Mouse (Mus musculus) mouse embryonic stem cell (cell line): ENCODE results near the gene Slc36a1.

Experiments
- in situ Hi-C, 2 experiments: fragments of 300-500 bp; cut with MboI; formaldehyde crosslinking; loops; 1 replicate in 1 of 2; 3 replicates in 1 of 2; pipeline ENCODE4 v1.14.3; 2019 to 2020; ENCODE audit warnings: low sequenced_read_pairs in 2 of 2, low pct_unique_long_range_greater_than_20kb in 1 of 2, mixed read lengths in 1 of 2; ENCODE audit not compliant: unreplicated experiment in 1 of 2

Gene Slc36a1

DNA sequence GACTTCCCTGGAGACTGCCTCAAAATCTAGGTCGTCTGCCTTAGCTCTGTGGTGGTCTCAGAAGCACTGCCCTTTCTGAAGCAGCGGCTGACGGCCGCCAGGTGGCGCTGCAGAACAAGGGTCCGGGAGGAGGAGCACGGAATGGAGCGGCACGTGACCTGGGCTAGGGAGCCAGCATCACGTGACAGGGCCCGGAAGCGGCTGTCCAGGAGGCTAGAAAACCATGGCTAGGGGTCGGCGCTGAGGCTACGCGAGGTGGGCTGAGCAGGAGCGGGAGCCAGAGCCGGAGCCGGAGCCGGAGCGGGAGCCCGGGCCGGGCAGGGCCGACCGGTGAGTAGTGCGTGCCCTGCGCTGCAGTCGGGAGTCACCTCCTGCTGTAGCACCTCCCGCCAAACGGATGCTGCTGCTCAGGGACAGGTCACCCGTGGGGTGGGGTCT lies at the start of gene Slc36a1:
Gene Slc36a1 (plus strand): TSS at position 192 of the 438 bp plus-strand sequence.
- in situ Hi-C loops = loop anchor here in 1 of 2 experiments (5.0 kb wide), 2 partner anchors 178 to 243 kb away; no protein-coding TSS in a partner anchor

GRCm38 (mm10) chr11:55154398-55155069 lies 49.6 kb upstream of the Slc36a1 start:
- in situ Hi-C loops = no loop called here

DNA sequence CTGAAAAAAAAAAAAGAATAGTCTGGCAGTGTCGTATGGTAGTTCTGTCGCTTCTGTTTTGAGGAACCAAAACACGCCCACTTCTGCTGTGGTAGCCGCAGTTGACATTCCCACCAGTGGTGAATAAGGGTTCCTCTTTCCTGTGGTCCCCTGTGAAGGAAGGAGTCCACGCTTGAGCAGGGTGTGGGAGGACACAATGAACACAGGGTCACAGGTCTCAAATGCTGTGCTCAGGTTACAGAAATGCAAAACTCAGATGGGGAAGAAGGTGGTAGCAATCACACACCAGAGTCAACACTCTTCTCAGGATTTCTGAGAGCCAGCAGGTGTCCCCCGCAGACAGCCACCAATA lies 49.1 kb upstream of the Slc36a1 start:
- in situ Hi-C loops = no loop called here

DNA sequence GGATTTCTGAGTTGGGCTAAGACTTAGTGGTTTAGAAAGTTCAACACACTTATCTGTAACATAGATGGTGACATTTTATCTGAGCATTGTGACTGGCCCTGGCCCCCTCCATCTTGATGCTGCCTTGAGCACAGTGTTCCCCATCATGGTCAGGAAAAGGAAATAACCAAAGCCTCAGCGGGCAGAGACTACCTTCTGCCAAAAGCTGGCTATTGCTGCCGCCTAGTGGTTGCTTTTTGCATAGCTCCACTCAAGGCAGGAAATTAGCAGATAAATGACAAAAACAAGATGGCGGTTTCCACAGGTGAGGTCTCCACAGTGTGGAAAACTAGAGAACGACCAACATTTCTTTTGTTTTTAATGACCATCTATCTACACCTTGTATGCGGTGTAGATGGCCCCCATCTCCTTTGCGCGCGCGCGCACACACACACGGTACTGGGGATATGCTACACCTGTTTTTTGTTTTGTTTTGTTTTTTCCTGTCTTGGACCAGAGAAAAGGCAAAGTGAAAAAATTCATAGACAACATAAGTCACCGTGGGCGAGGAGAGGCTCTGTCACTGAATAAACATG lies 45.3 kb upstream of the Slc36a1 start:
- in situ Hi-C loops = no loop called here

DNA sequence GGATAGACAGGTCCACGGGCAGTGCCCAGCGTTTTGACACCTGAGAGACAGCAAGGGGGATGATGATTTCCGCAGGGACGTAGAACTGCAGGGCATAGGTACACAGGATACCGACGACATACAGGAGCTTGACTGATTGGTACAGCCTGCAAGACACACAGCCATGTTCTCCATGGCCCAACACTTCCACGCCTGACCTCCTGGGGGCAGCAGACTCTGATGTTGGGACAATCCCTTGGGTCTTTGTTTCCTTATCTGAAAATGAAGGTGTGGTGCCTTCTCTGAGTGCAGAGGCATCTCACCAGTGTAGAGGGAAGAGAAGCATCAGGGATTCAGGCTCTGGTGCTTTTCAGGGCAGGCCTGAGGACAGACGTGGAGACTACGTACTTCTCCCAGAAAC lies 41.5 kb upstream of the Slc36a1 start:
- in situ Hi-C loops = loop anchor here (5.0 to 10.0 kb wide), 3 partner anchors 118 to 282 kb away; no protein-coding TSS in a partner anchor

- in situ Hi-C loops = loop anchor here (5.0 to 10.0 kb wide), 3 partner anchors 120 to 280 kb away; no protein-coding TSS in a partner anchor
Measured at GRCm38 (mm10) chr11:55164723-55165122, 39.4 kb upstream of the Slc36a1 start.

DNA sequence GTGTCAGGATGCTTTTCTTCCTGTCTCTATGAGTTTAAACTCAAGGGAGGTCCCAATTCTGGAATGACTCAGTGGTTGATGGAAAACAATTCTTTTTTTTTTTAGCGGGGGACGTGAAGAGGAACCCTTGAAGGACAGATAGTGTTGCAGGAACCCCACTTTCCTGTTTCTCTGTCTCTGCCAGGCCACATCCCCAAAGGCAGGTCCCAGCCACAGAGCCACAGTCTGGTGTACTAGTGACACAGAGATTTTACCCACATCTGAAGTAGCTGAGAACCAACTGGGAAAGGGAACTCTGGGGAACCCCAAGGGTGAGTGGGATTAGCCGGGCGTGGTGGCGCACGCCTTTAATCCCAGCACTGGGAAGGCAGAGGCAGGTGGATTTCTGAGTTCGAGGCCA lies 38.4 kb upstream of the Slc36a1 start:
- in situ Hi-C loops = loop anchor here in 1 of 2 experiments (10.0 kb wide), 2 partner anchors 121 to 279 kb away; no protein-coding TSS in a partner anchor

GRCm38 (mm10) chr11:55168504-55168903 lies 35.6 kb upstream of the Slc36a1 start:
- in situ Hi-C loops = loop anchor here in 1 of 2 experiments (10.0 kb wide), 2 partner anchors 124 to 276 kb away; no protein-coding TSS in a partner anchor

DNA sequence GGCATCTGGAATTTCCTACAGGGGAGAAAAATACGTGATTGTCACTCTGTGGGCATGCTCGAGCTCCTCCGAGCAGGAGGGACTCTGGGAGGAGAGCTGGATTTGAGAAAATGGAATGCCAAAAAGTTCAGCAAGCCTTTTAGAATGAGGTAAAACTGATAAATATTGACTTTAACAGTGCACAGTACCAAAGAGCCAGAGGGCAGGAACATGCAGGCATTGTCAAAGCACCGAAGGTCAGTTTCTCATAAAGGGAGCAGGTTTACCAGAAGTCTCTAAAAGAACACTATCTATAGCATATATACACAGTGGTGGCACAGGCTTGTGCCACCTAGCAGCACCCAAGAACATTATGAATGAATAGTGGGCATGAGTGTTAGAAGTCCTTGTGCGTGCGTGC lies 35.2 kb upstream of the Slc36a1 start:
- in situ Hi-C loops = loop anchor here in 1 of 2 experiments (10.0 kb wide), 2 partner anchors 124 to 276 kb away; no protein-coding TSS in a partner anchor

GRCm38 (mm10) chr11:55170501-55170900 lies 33.6 kb upstream of the Slc36a1 start:
- in situ Hi-C loops = no loop called here

DNA sequence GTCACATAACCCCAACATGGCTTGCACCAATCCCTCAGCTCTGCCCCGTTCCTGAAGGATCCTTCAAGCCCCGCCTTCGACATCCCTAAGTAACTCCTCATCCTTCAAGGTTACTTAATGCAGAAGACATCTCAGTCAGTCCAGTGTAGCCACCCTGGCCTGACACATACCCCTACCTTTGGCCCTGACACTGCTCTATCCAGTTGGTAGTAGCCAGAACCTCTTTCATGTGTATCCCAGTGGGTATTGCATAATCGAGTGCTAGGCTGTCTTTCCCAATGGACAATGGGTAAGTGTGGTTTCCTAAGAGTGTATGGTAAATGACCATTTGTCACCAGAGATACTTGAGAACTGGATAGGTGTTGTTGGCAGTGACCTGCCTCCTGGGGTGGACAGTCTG lies 25.3 kb upstream of the Slc36a1 start:
- in situ Hi-C loops = no loop called here

DNA sequence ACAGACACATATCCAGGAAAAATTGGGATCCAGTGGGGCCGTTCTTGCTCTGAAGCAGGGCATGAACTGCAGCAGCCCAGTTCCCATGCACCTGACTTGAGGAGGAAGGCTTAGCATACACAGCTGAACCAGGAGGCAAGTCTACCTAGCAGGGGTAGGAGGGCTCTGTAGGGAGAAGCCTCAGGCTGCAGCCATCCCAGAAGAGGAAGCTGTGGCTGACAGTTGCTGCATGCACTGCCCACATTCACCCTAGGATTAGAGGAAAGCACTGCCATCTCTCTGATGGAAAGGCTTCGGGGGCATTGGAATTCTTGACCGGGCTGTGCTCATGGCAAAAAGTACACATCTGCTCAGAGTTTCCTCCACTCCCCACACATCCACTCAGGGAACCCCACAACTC lies 24.3 kb upstream of the Slc36a1 start:
- in situ Hi-C loops = no loop called here

- in situ Hi-C loops = no loop called here
Measured at GRCm38 (mm10) chr11:55183124-55183523, 21.0 kb upstream of the Slc36a1 start.

DNA sequence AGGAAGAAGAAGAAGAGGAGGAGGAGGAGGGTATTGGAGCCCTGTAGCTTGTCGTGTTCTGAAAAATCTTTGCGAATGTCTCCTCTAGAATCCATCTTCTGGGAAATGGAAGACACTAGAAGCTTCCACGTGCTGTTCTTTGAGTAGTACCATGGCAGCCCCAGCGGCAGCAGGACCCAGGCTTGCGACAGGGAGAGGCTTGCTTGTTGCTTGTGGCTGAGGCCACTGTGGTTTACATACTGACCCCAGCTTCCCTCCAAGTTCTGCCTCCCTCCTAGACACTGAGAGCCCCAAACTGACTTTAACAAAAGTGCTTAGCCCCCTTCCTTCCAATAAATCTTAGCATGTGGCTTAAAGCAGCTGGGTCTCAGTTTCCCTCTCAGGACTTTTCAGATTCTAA lies 19.9 kb upstream of the Slc36a1 start:
- in situ Hi-C loops = no loop called here

DNA sequence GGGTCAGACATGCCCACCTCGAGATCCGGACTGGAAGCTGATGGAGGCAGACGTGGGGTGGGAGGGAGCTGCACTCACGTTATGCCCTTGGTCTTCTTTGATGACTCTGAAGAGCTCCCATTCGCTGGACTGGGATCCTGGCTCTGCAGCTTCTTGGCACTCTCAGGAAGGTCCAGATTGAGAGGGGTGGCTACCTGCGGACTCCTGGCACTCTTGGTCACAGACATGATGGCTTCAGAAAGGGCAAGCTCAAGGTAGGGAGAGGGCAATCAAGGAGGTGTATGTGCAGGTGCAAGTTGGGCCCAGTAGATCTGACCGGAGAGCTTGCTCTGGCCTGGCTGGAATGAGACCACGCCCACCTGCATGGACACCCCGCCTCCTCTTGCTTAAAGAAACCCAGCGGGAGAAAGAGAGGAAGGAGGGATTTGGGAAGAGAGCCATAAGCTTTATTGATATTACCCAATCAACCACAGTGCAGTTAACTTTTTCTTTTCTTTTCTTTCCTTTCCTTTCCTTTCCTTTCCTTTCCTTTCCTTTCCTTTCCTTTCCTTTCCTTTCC lies 19.3 kb upstream of the Slc36a1 start, which contains the start of gene Slc36a2:
Gene Slc36a2 (minus strand): TSS at position 345 of the 559 bp plus-strand sequence.
- in situ Hi-C loops = no loop called here

GRCm38 (mm10) chr11:55187292-55187691 lies 16.9 kb upstream of the Slc36a1 start:
- in situ Hi-C loops = no loop called here

DNA sequence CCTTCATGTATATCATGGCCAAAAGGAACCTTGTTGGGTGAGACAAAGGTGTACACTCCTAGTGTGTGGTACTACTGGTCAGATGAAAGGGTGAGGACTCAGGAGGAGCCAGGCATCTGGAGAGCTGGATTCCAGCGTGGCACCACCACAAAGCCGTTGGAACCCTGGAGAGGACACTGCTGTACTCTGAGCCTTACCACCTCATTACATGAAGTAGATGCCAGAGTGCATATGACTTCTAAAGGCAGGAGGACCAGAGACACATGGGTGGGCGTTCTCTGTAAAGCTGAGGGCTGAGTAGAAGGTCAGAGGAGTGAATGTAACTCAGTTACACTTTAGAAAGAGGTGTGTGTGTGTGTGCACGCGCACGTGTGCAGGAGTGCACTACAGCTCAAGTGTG lies 16.4 kb upstream of the Slc36a1 start:
- in situ Hi-C loops = no loop called here

- in situ Hi-C loops = loop anchor here in 1 of 2 experiments (10.0 kb wide), 1 partner anchor 255 kb away; no protein-coding TSS in a partner anchor
Measured at GRCm38 (mm10) chr11:55190216-55190615, 13.9 kb upstream of the Slc36a1 start.

GRCm38 (mm10) chr11:55197086-55197485 lies 7.1 kb upstream of the Slc36a1 start:
- in situ Hi-C loops = loop anchor here in 1 of 2 experiments (5.0 to 10.0 kb wide), 2 partner anchors 185 to 248 kb away; no protein-coding TSS in a partner anchor
